Mouse (Mus musculus): ENCODE measurements around the gene Map4k1.
"Not testable (repeated sequence)": the region's sequence is repeated elsewhere in the genome, so short reads cannot be mapped to it uniquely, and the experiment has no call there.

The Map4k1 gene

DNA sequence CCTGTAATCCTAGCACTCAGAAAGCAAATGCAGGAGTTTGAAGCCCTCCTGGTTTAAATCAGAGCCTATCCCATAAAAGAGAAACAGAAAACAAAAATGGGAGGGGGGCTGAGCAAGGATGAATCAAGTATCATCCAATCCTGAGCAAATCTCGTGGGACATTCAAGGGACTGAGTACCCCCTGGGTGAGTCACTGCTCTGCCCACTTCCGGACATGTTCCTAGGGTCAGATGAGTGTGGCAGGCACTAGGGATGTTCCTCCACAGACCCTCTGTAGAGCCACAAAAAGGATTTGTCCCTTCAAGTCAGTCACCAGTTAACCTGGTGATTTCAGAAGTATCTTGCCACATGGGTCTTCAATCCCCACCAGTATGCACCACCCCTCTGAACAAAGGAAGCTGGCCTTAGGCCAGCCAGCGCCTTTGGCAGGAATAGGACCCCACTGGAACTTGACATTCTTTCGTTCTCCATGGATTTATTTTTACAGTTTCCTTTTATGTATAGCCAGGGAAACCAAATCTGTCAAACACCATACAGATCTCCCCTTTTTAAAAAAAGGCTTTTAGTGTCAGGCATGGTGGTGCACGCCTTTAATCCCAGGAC, 26.5 kb upstream of the Map4k1 start:
- no peak for DNase-seq (ENCODE audit: low spot score)

DNA sequence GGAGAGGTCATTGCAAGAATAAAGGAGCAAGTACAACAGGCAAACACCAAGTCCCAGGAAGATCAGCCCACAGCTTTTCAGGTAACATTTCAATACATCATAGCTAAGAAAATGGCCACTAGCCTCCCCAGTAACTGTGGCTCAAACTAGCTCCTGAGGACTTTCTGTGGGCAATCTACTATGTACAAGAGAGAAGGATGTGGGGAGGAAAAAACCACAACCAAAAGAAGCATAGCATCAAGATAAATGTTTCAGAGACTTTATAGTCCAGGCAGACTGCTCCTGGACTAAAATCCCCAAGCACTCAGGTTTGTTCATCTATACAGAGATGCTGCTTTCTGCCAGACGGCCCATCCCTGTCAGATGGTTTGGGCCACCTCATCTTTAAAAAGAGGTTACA, 25.6 kb upstream of the Map4k1 start:
- no peak for DNase-seq (ENCODE audit: low spot score)

DNA sequence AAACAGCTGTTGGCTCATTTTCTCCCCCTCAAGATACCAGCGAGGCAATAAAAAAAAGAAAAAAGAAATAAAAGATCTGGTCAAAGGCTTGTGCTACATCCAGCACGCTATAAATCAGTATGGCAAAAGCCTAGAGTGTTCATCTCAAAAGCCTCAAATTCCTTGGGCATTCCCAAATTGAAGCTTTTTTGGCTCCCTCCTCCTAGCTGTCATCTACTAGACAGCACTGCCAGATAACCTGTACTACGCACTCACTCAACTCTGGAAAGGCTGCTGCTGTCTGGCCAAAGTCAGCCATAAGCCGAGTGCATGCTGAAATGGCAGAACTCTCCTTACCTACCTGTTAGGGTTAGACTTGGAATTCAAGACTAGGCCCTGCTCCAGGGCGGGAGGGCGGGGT, 24.6 kb upstream of the Map4k1 start:
- DNase-seq (ENCODE audit: low spot score): no peak

DNA sequence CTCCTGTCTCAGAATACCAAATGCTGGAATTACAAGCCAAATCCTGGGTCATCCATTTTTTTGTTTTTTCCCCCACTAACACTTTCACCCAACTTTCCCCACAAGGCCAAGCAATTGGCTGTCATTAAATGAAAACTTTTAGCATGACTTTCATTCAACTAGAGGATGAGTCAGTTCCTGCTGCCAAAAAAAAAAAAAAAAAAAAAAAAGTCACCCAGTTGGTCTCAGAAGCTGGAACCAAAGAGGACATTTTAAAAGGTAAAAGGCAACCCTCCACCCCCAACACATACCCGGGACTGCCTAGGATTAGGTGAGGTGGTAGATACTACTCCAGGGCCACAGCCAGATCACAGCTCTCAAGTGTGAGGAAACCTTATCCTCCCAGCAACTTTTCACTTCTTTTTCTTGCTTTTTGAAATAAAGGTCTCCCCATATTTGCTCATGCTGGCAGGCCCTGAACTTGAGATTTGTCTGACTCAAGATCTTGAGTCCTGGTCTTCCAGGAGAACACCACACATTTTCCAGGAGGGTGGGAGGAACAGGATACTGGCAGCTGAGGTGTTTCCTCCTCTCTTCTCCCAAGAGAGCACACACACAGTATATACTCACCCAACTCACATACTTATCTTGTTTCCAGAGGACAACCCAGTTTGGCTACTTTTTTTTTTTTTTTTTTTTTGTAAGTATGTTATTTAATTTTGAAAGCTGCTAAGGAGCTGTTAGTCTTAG, 23.7 kb upstream of the Map4k1 start:
- no peak for DNase-seq (ENCODE audit: low spot score)

GRCm38 (mm10) chr7:28958770-28959169, 23.1 kb upstream of the Map4k1 start:
- DNase-seq (ENCODE audit: low spot score): no peak

GRCm38 (mm10) chr7:28959505-28960045, 22.3 kb upstream of the Map4k1 start:
- DNase-seq (ENCODE audit: low spot score): no peak

- no peak for DNase-seq (ENCODE audit: low spot score)
Measured at GRCm38 (mm10) chr7:28960354-28961046, 21.4 kb upstream of the Map4k1 start.

DNA sequence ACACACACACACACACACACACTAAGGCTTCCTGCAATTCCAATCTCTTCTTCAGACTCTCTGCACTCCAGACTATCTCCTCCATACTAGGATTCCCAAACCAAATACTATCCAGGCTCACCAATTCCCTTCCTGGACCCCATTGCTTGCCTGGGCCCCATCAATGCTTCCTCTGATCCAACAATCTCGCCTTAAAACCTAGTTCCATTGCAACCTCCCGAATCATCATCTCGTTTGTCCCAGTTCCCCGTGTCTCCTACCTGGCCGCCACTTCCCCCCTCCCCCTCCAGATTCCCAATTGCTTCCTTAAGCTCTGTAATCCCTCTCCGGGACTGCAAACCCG, 20.3 kb upstream of the Map4k1 start:
- no peak for DNase-seq (ENCODE audit: low spot score)

GRCm38 (mm10) chr7:28961927-28962670, 19.8 kb upstream of the Map4k1 start, which contains the start of gene Actn4:
TSS of gene Actn4 (minus strand) at chr7:28962340.
- DNase-seq (ENCODE audit: low spot score): peak; percentile 99

DNA sequence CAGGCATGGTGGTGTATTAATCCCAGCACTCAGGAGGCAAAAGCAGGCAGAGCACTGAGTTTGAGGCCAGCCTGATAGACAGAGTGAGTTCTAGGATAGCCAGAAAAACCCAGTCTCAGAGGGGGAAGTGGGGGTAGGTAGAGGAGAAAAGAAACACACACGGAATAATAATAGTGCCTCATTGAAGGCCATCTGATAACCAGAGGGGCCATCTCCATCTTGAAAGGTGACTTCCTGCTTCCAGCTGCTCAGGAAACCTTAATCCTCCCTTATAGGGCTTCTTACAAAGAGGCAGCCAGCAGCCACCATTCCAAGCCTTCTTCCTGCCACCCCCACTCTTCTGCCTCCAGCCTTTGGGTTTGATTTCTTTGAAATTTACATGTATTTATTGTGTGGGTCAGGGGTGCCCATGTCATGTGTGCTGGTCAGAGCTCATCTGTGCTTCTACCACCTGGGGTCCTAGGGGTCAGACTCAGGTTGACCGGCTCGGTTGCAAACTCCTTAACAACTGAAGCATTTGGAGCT, 18.4 kb upstream of the Map4k1 start:
- DNase-seq (ENCODE audit: low spot score): no peak

GRCm38 (mm10) chr7:28965346-28965840, 16.5 kb upstream of the Map4k1 start:
- no peak for DNase-seq (ENCODE audit: low spot score)

GRCm38 (mm10) chr7:28966181-28966580, 15.7 kb upstream of the Map4k1 start:
- no peak for DNase-seq (ENCODE audit: low spot score)

DNA sequence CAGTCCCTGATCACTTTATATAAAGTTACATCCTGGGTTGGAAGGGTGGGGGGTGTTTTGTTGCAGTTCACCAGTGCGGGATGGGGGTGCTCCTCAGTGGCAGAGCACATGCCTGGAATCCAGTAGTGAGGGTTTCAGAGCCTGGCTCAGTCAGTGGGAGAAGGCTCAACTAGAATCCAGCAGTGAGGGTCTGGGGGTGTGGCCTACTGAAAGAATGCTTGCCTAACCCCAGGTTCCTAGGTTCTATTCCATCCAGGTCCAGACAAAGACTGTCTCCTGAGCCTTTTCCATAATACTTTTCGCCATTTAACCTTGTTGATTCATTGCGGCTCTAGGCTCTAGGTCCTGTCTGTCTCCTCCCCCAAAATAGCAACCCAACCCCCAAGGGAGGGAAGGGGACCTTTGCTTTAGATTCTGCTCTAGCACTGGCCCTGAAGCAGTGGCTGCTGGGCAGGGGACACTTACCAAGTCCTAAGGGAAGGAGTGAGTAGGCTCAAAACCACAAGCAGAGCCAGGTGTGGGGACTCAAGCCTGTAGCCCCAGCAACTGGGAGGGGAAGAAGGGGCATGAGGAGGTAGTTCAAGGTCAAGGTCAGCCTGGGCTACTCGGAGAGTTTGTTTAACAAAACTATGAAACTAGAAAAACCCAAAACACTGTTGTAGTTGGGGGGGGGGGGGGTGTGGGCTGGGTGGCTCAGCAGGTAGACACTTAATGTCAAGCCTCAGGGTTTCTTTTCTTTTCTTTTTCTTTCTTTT, 14.9 kb upstream of the Map4k1 start:
- DNase-seq (ENCODE audit: low spot score): no peak

GRCm38 (mm10) chr7:28968120-28968519, 13.7 kb upstream of the Map4k1 start:
- not testable (repeated sequence) for DNase-seq (ENCODE audit: low spot score)

- DNase-seq (ENCODE audit: low spot score): no peak
Measured at GRCm38 (mm10) chr7:28969271-28969670, 12.6 kb upstream of the Map4k1 start.

GRCm38 (mm10) chr7:28969672-28970394, 12.0 kb upstream of the Map4k1 start:
- DNase-seq (ENCODE audit: low spot score): no peak

GRCm38 (mm10) chr7:28971029-28971428, 10.8 kb upstream of the Map4k1 start:
- no peak for DNase-seq (ENCODE audit: low spot score)

DNA sequence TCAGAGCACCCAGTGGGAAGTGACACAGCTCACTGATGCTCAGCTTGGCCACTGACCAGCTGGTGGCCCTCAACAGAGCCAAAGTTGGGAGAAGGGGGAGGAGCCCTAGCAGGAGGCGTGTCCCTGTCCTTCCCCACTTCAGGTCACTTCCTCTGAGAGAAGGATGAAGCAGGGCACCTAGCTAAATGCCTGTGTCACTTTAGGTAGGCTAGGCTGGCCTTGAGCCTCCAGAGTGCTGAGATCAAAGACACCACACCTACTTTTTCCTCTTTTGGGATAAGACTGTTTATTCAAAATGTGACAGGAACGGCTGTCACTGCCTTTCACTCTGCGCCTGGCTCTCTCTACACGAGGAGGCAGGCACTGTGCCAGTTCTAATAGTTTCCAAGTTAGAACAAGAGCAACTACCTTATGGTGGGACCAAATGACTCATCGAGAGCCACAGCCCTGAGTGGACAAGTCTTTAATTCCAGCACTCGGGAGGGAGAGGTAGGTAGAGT, 10.0 kb upstream of the Map4k1 start:
- no peak for DNase-seq (ENCODE audit: low spot score)

- DNase-seq (ENCODE audit: low spot score): peak; percentile 72
Measured at GRCm38 (mm10) chr7:28972542-28972985, 9.3 kb upstream of the Map4k1 start.

DNA sequence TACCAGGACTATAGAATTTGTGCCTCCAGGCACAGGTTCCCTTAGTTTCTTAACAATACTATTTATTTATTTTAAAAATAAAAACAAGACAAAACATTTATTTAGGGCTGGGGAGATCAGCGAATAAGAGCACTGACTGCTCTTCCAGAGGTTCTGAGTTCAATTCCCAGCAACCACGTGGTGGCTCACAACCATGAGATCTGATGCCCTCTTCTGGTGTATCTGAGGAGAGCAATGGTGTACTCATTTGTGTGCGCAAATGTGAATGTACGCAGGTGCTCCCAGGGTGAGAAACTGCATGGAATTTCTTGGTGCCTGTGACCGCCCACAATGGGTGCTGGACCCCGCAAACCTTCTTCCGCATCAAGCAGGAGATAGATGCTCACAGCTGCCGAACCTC, 8.8 kb upstream of the Map4k1 start:
- DNase-seq (ENCODE audit: low spot score): no peak

Measured in spleen, adult 12 weeks (tissue).